Mouse (Mus musculus): Measurements from ENCODE around the gene Ttll8. TPM values are rescaled to one million over a fixed set of nuclear protein-coding genes. Genes with fewer than 3 reads are reported as not detected.

The Ttll8 gene
- polyA plus RNA-seq (2014; fragmentation: Nextera tagmentation; extraction: Ambion mirVana): not detected in 2 replicates

DNA sequence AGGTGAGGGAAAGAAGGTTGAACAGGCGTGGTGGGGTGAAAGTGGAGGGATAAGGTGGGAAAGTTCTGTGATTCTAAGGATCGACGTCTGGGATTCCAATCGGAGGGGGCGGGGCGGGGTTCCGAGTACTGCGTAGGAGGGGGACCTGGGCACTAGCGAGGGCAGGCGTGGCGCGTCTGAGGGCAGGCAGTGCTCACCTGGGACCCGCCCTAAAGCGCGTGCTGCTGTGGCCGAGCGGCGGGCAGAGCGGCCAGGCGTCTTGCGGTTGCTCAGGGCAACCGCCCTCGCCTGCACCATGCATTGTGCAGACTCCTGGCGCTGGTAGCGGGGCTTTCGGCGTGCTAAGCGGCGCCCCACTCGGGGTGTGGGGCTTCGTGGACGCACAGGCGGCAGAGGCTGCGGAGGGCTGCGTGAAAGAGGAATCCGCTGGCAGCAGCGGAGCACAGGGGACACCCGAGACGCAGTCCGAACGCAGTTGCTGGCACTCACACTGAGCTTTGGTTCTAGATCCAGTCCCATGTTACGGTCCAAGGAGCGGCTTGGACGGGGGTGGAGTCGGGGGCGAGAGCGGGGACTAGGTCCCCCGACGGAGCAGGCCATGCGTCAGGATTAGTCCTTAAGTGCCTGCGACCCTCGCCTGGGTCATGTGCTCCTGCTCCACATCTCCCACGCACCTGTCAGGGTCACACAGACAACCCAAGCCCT, at the start of gene Ttll8:
Gene Ttll8, minus strand, starts transcription at position 51 of the 705 bp plus-strand sequence.
- Histone ChIP-seq H3K4me1 (ENCODE audit: control insufficient read depth, insufficient read depth, low read length) (no peaks in the 10 kb centered on the region), H3K36me3 (ENCODE audit: control insufficient read depth, insufficient read depth, low read length) (no peaks in the 10 kb centered on the region), H3K4me3 (ENCODE audit: low read depth, low read length) (peak within 1 kb of the TSS; percentile 43), H3K27ac (ENCODE audit: low read depth, low read length) (no peak within 1 kb of the TSS), H3K9me3 (replicated peaks; ENCODE audit: control insufficient read depth, low read length) (no peaks in the 10 kb centered on the region), H3K4me2 (peak within 1 kb of the TSS; percentile 86), H3K27me3 (ENCODE audit: control insufficient read depth, insufficient read depth, low read length) (peaks cover 30% of the 10 kb centered on the region), H3K9ac (ENCODE audit: low read depth, low read length) (no peak within 1 kb of the TSS)
- WGBS (ENCODE audit: insufficient replicate concordance): 2% methylated on average over 53 of the region's 53 CpGs
- peak; percentile 61; the same call in 1 of the 2 replicates for ATAC-seq (replicated peaks; ENCODE audit: insufficient number of reproducible peaks, low FRiP score, low TSS enrichment)

DNA sequence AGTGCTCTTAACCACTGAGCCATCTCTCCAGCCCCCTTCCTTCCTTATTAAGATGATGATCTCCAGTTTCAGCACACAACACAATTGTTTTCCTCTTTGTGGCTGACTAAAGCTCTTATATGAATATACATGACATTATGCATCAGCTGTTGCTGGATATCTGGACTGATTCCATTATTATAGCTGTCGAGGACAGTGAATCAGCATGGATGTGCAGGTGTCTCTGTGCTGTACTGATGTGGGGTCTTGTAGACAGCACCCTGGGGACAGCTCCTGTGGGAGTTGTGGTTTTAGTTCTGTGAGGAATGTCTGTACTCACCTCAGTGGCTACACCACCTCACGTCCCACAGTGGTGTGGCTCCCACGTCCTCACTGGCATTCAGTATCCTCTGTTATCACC, 47.0 kb upstream of the Ttll8 start:
- no peak overlapping the region for H3K4me2 ChIP-seq
- no peaks in the 10 kb centered on the region for H3K36me3 ChIP-seq (ENCODE audit: control insufficient read depth, insufficient read depth, low read length)
- no peak overlapping the region for H3K27ac ChIP-seq (ENCODE audit: low read depth, low read length)
- H3K9ac ChIP-seq (ENCODE audit: low read depth, low read length): no peak overlapping the region
- WGBS (ENCODE audit: insufficient replicate concordance): 70% methylated on average over 3 of the region's 3 CpGs
- ATAC-seq (replicated peaks; ENCODE audit: insufficient number of reproducible peaks, low FRiP score, low TSS enrichment): no peak
- H3K4me1 ChIP-seq (ENCODE audit: control insufficient read depth, insufficient read depth, low read length): no peaks in the 10 kb centered on the region
- H3K27me3 ChIP-seq (ENCODE audit: control insufficient read depth, insufficient read depth, low read length): no peaks in the 10 kb centered on the region
- no peaks in the 10 kb centered on the region for H3K9me3 ChIP-seq (replicated peaks; ENCODE audit: control insufficient read depth, low read length)
- no peak overlapping the region for H3K4me3 ChIP-seq (ENCODE audit: low read depth, low read length)

DNA sequence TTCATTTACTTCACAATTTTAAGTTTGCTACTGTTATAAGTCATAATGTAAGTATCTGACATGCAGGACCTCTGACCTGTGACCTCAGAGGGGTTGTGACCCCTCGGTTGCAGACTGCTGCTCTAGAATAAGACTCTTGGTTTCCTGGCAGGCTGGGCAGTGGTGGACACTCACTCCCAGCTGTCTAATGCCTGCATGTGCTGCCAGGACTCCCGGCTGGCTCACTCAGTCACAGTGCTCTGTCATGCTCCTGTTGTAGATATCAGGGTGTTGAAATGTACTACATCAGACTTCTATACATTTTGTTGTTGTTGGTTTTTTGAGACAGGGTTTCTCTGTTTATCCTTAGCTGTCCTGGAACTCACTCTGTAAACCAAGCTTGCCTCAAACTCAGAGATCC, 46.1 kb upstream of the Ttll8 start:
- Histone ChIP-seq H3K4me1 (ENCODE audit: control insufficient read depth, insufficient read depth, low read length) (no peaks in the 10 kb centered on the region), H3K27ac (ENCODE audit: low read depth, low read length) (no peak overlapping the region), H3K9me3 (replicated peaks; ENCODE audit: control insufficient read depth, low read length) (no peaks in the 10 kb centered on the region), H3K9ac (ENCODE audit: low read depth, low read length) (no peak overlapping the region), H3K4me3 (ENCODE audit: low read depth, low read length) (no peak overlapping the region), H3K4me2 (no peak overlapping the region), H3K36me3 (ENCODE audit: control insufficient read depth, insufficient read depth, low read length) (no peaks in the 10 kb centered on the region), H3K27me3 (ENCODE audit: control insufficient read depth, insufficient read depth, low read length) (no peaks in the 10 kb centered on the region)
- no peak for ATAC-seq (replicated peaks; ENCODE audit: insufficient number of reproducible peaks, low FRiP score, low TSS enrichment)
- WGBS (ENCODE audit: insufficient replicate concordance): 55% methylated on average over 2 of the region's 2 CpGs

DNA sequence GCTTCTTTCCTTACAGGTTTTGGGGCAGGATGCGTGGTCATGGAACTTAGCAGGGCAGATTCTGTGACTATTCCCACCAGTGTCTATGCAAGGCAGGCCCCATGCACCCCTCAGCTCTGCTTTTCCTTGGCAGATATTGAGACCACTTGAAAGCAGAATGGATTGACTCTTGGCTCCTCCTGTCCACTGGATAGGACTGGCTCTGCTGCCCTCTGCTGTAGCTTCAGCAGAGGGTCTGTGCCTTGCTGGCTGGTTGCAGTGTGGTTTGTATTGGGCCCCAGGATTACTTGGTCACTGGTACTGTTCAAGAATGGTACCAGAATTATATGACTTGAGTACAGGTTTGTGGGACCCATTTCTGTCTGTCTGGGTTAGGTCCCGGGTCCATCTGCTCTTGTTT, 44.9 kb upstream of the Ttll8 start:
- Histone ChIP-seq H3K27ac (ENCODE audit: low read depth, low read length) (no peak overlapping the region), H3K36me3 (ENCODE audit: control insufficient read depth, insufficient read depth, low read length) (no peaks in the 10 kb centered on the region), H3K4me2 (no peak overlapping the region), H3K9me3 (replicated peaks; ENCODE audit: control insufficient read depth, low read length) (no peaks in the 10 kb centered on the region), H3K4me3 (ENCODE audit: low read depth, low read length) (no peak overlapping the region), H3K4me1 (ENCODE audit: control insufficient read depth, insufficient read depth, low read length) (no peaks in the 10 kb centered on the region), H3K27me3 (ENCODE audit: control insufficient read depth, insufficient read depth, low read length) (no peaks in the 10 kb centered on the region), H3K9ac (ENCODE audit: low read depth, low read length) (no peak overlapping the region)
- WGBS (ENCODE audit: insufficient replicate concordance): 71% methylated on average over 2 of the region's 2 CpGs
- no peak for ATAC-seq (replicated peaks; ENCODE audit: insufficient number of reproducible peaks, low FRiP score, low TSS enrichment)

DNA sequence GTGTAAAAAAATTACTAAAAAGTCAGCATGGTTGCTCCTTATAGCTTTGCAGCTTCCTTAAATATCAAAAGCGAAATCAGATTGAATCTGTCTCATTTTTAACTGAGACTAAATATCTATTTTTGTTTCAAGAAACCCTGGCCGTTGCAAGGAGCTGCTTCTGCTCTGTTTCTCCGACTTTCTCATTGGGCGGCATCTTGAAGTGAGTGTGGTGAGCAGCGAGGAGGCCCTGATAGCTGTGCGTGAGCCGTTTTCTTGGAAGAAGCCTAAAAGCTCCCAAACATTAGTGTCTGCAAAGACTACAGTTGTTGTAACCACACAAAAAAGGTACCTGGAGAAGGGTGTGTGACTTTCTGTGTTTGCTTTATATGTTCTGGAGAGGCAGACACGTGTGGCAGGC, 44.4 kb upstream of the Ttll8 start:
- ATAC-seq (replicated peaks; ENCODE audit: insufficient number of reproducible peaks, low FRiP score, low TSS enrichment): no peak
- 69% methylated on average over 8 of the region's 8 CpGs for WGBS (ENCODE audit: insufficient replicate concordance)

DNA sequence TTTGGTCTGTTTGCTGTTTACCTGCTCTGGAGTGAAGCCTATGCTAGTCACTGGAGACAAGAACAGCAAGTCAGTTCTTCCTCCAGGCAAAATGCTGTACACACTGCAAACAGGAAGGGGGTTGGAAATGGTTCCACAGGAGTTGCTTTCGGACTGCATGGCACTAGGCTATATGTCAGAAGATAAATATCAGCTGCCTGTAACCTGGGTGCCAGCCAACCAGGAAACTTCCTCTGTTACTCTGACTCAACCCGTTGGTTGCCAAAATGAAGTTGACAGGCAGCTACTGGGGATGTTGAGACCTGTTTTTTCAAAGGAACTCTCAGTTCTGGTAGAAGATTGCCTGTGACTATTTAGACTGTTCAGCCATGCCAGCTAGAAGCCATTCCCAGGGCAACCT, 35.0 kb upstream of the Ttll8 start:
- ATAC-seq (replicated peaks; ENCODE audit: insufficient number of reproducible peaks, low FRiP score, low TSS enrichment): no peak
- no peaks in the 10 kb centered on the region for H3K36me3 ChIP-seq (ENCODE audit: control insufficient read depth, insufficient read depth, low read length)
- H3K27ac ChIP-seq (ENCODE audit: low read depth, low read length): no peak overlapping the region
- H3K27me3 ChIP-seq (ENCODE audit: control insufficient read depth, insufficient read depth, low read length): no peaks in the 10 kb centered on the region
- no peak overlapping the region for H3K9ac ChIP-seq (ENCODE audit: low read depth, low read length)
- H3K4me1 ChIP-seq (ENCODE audit: control insufficient read depth, insufficient read depth, low read length): no peaks in the 10 kb centered on the region
- no peak overlapping the region for H3K4me2 ChIP-seq
- H3K9me3 ChIP-seq (replicated peaks; ENCODE audit: control insufficient read depth, low read length): no peaks in the 10 kb centered on the region
- WGBS (ENCODE audit: insufficient replicate concordance): 59% methylated on average over 2 of the region's 2 CpGs
- H3K4me3 ChIP-seq (ENCODE audit: low read depth, low read length): no peak overlapping the region

More for the DNA sequence above, 44.4 kb upstream of the Ttll8 start:
- no peak overlapping the region for H3K4me2 ChIP-seq
- H3K4me1 ChIP-seq (ENCODE audit: control insufficient read depth, insufficient read depth, low read length): no peaks in the 10 kb centered on the region
- no peaks in the 10 kb centered on the region for H3K9me3 ChIP-seq (replicated peaks; ENCODE audit: control insufficient read depth, low read length)
- H3K27ac ChIP-seq (ENCODE audit: low read depth, low read length): no peak overlapping the region
- H3K36me3 ChIP-seq (ENCODE audit: control insufficient read depth, insufficient read depth, low read length): no peaks in the 10 kb centered on the region
- H3K27me3 ChIP-seq (ENCODE audit: control insufficient read depth, insufficient read depth, low read length): no peaks in the 10 kb centered on the region
- no peak overlapping the region for H3K4me3 ChIP-seq (ENCODE audit: low read depth, low read length)
- no peak overlapping the region for H3K9ac ChIP-seq (ENCODE audit: low read depth, low read length)

DNA sequence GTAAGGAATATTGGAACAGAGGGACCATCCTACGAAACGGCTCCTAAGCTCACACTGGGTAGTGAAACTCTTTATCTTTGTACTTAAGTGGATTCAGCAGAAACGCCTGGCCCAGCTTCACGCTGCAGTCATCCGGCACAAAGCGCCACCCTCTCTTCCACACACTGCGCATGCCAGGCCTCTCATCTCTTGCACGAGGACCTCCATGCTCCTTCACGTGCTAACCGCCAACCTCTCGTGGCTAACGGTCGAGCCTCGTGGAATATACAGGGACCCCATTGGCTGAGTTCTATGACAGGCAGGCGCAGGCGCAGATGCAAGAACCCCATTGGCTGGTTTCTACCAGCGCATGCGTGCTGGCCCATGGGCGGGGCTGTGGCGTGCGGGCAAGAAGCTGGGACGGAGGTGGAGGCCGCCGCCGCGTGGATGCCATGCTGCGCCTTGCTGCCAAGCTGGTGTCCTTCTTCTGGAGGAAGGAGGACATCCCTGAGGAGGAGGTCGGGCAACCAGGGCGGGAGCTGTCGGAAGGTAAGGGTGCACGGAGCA, 28.4 kb upstream of the Ttll8 start, which contains the start of gene Mov10l1:
Gene Mov10l1, plus strand, starts transcription at position 376 of the 546 bp plus-strand sequence.
- Histone ChIP-seq H3K9me3 (replicated peaks; ENCODE audit: control insufficient read depth, low read length) (no peaks in the 10 kb centered on the region), H3K27ac (ENCODE audit: low read depth, low read length) (no peak within 1 kb of the TSS), H3K9ac (ENCODE audit: low read depth, low read length) (no peak within 1 kb of the TSS), H3K4me3 (ENCODE audit: low read depth, low read length) (no peak within 1 kb of the TSS), H3K4me1 (ENCODE audit: control insufficient read depth, insufficient read depth, low read length) (no peaks in the 10 kb centered on the region), H3K4me2 (no peak within 1 kb of the TSS), H3K27me3 (ENCODE audit: control insufficient read depth, insufficient read depth, low read length) (no peaks in the 10 kb centered on the region), H3K36me3 (ENCODE audit: control insufficient read depth, insufficient read depth, low read length) (no peaks in the 10 kb centered on the region)
- WGBS (ENCODE audit: insufficient replicate concordance): 88% methylated on average over 31 of the region's 31 CpGs
- no peak for ATAC-seq (replicated peaks; ENCODE audit: insufficient number of reproducible peaks, low FRiP score, low TSS enrichment)

DNA sequence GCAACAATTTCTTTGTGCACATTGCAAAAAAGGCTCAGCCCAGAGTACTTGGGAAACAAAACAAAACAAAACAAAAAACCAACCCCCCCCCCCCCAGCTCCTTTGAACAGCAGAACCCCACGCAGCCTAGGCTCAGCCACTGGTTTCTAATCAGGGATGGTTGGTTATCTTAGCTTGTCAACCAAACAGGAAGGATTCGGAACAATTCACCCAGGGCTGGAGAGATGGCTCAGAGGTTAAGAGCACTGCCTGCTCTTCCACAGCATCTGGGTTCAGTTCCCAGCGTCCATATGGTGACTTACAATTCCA, 24.9 kb upstream of the Ttll8 start:
- no peak overlapping the region for H3K27ac ChIP-seq (ENCODE audit: low read depth, low read length)
- H3K4me1 ChIP-seq (ENCODE audit: control insufficient read depth, insufficient read depth, low read length): no peaks in the 10 kb centered on the region
- no peak overlapping the region for H3K4me2 ChIP-seq
- no peak overlapping the region for H3K9ac ChIP-seq (ENCODE audit: low read depth, low read length)
- no peak for ATAC-seq (replicated peaks; ENCODE audit: insufficient number of reproducible peaks, low FRiP score, low TSS enrichment)
- H3K4me3 ChIP-seq (ENCODE audit: low read depth, low read length): no peak overlapping the region
- WGBS (ENCODE audit: insufficient replicate concordance): 31% methylated on average over 3 of the region's 3 CpGs
- no peaks in the 10 kb centered on the region for H3K36me3 ChIP-seq (ENCODE audit: control insufficient read depth, insufficient read depth, low read length)
- no peaks in the 10 kb centered on the region for H3K9me3 ChIP-seq (replicated peaks; ENCODE audit: control insufficient read depth, low read length)
- no peaks in the 10 kb centered on the region for H3K27me3 ChIP-seq (ENCODE audit: control insufficient read depth, insufficient read depth, low read length)

All from heart, embryonic 11.5 days (tissue).